Mouse (Mus musculus) ES-Bruce4 (cell line): ENCODE data around the gene Ttc28. TPM values are rescaled to one million over a fixed set of nuclear protein-coding genes. Genes with fewer than 3 reads are reported as not detected.

Source experiments
- H3K27ac ChIP-seq: 2 replicates; pipeline ENCODE4 v1.5.1; 2012; ENCODE audit warnings: low read length, inconsistent platforms; ENCODE audit not compliant: insufficient read depth
- H3K27me3 ChIP-seq: 2 replicates; pipeline ENCODE4 v1.6.1; 2012; ENCODE audit warnings: mild to moderate bottlenecking, low read length, inconsistent platforms; ENCODE audit not compliant: control insufficient read depth, poor library complexity, insufficient read depth, severe bottlenecking
- H3K36me3 ChIP-seq: 2 replicates; pipeline ENCODE4 v1.6.1; 2012; ENCODE audit warnings: inconsistent platforms, mild to moderate bottlenecking, low read length, moderate library complexity; ENCODE audit not compliant: control insufficient read depth, poor library complexity, insufficient read depth, severe bottlenecking
- H3K4me1 ChIP-seq: one replicate; pipeline ENCODE4 v1.8.1; 2011; ENCODE audit warnings: low read length; ENCODE audit not compliant: control insufficient read depth, insufficient read depth
- H3K4me3 ChIP-seq: 2 replicates; pipeline ENCODE4 v1.5.1; 2011; ENCODE audit warnings: low read depth, mild to moderate bottlenecking, low read length
- H3K9ac ChIP-seq: 2 replicates; pipeline ENCODE4 v1.6.1; 2012; ENCODE audit warnings: low read depth, mild to moderate bottlenecking, inconsistent platforms; ENCODE audit not compliant: poor library complexity, severe bottlenecking
- H3K9me3 ChIP-seq: replicated peaks from 2 replicates; pipeline ENCODE4 v1.6.1; 2012; ENCODE audit warnings: mild to moderate bottlenecking, low read length, inconsistent platforms; ENCODE audit not compliant: control insufficient read depth, poor library complexity, insufficient read depth, severe bottlenecking
- CTCF ChIP-seq: IDR thresholded peaks from one replicate; pipeline ENCODE4 v1.8.1; 2011; ENCODE audit warnings: low read depth, low read length
- EP300 ChIP-seq: IDR thresholded peaks from 2 replicates; pipeline ENCODE4 v1.6.1; 2011; ENCODE audit warnings: low read depth, low read length; ENCODE audit not compliant: insufficient read depth
- POLR2A ChIP-seq: IDR thresholded peaks from one replicate; pipeline ENCODE4 v1.8.1; 2011; ENCODE audit warnings: low read length; ENCODE audit not compliant: insufficient read depth
- polyA plus RNA-seq: library from polyadenylated mRNA; stranded (reverse); fragments of >200 nt; gene quantifications from 2 replicates; pipeline ENCODE4 v1.2.4, GENCODE M21; 2011; ENCODE audit warnings: low read depth; ENCODE audit not compliant: missing spikeins, insufficient read depth, insufficient read length

Gene Ttc28
- polyA plus RNA-seq, 1 experiment = 2.5 TPM

DNA sequence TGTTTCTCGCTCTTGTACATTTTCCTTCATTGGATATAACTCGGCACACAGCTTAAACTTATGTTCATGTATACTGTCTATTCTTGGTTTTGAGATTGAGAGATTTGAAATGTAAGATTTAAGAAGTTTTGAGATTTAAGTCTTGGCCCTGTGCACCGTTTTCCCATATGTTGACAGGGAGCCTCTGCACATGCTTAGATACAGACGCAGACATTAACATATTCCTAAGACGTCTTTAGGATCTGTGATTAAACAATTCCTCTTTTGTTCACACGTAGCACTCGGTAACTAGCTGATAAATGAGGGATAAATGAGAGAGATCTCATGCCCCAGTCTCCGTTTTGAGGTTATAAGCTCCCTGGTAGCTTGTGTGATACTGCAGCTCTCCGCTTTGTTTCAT lies 174.8 kb downstream of the Ttc28 start:
- H3K27ac ChIP-seq = no peak overlapping the region
- no peaks in the 10 kb centered on the region for H3K27me3 ChIP-seq
- H3K4me3 ChIP-seq = no peak overlapping the region
- TF ChIP-seq POLR2A (no peak), CTCF (no peak), EP300 (no peak)
- H3K9ac ChIP-seq = no peak overlapping the region
- no peaks in the 10 kb centered on the region for H3K4me1 ChIP-seq
- H3K9me3 ChIP-seq = no peaks in the 10 kb centered on the region
- no peaks in the 10 kb centered on the region for H3K36me3 ChIP-seq

DNA sequence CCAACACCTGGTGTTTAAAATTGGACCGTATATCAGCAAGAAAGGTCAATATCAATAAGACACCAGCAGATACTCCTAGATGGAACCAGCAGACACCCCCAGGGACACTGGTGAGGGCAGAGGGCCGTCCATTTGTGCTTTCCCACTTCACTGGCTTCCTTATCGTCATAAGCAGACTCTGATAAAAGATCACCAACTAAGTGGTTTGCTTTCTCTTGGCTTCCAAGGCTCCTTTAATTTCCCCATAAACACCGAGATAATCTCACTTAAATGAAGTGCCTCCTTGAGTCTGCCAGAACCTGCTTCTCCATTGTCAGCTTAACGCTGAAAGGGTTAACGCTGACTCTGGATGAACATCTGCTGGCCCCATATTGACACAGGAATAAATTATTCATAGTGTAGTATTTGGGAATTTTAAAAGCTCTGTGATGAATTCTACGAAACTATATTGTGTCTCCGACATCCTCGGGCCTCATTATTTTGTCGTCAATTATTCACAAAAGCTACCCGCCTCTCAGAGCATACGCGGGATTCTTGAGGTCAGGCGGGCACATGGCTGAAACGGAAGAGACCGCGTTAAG lies 175.3 kb downstream of the Ttc28 start:
- H3K9ac ChIP-seq = no peak overlapping the region
- H3K27me3 ChIP-seq = no peaks in the 10 kb centered on the region
- H3K9me3 ChIP-seq = no peaks in the 10 kb centered on the region
- H3K4me1 ChIP-seq = no peaks in the 10 kb centered on the region
- no peak overlapping the region for H3K27ac ChIP-seq
- H3K36me3 ChIP-seq = no peaks in the 10 kb centered on the region
- no peak for TF ChIP-seq CTCF
- no peak for TF ChIP-seq POLR2A
- no peak for TF ChIP-seq EP300
- H3K4me3 ChIP-seq = peak overlapping the region; percentile 30

DNA sequence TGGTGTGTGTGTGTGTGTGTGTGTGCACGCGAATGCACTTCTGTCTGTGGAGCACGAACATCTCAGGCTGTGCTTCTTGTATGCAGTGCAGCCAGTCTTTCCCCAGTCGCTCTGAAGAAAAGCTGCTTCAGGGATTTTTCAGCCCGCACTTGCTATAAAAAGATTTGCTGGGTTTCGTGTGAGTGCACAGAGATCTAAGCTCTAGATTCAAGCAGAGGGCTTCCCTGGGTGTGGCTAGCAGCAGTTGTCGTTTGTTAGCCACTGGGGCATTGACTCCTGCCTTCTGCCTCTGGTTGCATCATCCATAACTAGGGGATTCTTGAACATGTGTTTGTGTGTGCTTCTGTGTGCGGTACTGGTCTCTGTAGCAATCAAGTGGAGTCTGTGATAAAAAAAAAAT lies 175.9 kb downstream of the Ttc28 start:
- no peaks in the 10 kb centered on the region for H3K36me3 ChIP-seq
- no peaks in the 10 kb centered on the region for H3K4me1 ChIP-seq
- H3K9ac ChIP-seq = no peak overlapping the region
- H3K4me3 ChIP-seq = peak overlapping the region; percentile 30
- H3K9me3 ChIP-seq = no peaks in the 10 kb centered on the region
- H3K27me3 ChIP-seq = no peaks in the 10 kb centered on the region
- TF ChIP-seq POLR2A = no peak
- no peak for TF ChIP-seq CTCF
- TF ChIP-seq EP300 = no peak
- no peak overlapping the region for H3K27ac ChIP-seq

- Histone ChIP-seq H3K36me3 (no peaks in the 10 kb centered on the region), H3K4me1 (no peaks in the 10 kb centered on the region), H3K27me3 (no peaks in the 10 kb centered on the region), H3K9me3 (no peaks in the 10 kb centered on the region), H3K4me3 (no peak overlapping the region), H3K27ac (no peak overlapping the region), H3K9ac (no peak overlapping the region)
- TF ChIP-seq POLR2A (no peak), EP300 (no peak), CTCF (no peak)
Measured at GRCm38 (mm10) chr5:111057084-111057483, 177.5 kb downstream of the Ttc28 start.

- H3K27me3 ChIP-seq = no peaks in the 10 kb centered on the region
- no peak overlapping the region for H3K27ac ChIP-seq
- H3K4me1 ChIP-seq = no peaks in the 10 kb centered on the region
- H3K4me3 ChIP-seq = no peak overlapping the region
- H3K36me3 ChIP-seq = no peaks in the 10 kb centered on the region
- H3K9ac ChIP-seq = no peak overlapping the region
- no peak for TF ChIP-seq POLR2A
- H3K9me3 ChIP-seq = no peaks in the 10 kb centered on the region
Measured at GRCm38 (mm10) chr5:111058401-111059139, 179.0 kb downstream of the Ttc28 start.

- TF ChIP-seq POLR2A (no peak), EP300 (no peak)
- Histone ChIP-seq H3K9me3 (no peaks in the 10 kb centered on the region), H3K4me1 (no peaks in the 10 kb centered on the region), H3K9ac (no peak overlapping the region), H3K36me3 (no peaks in the 10 kb centered on the region), H3K27ac (no peak overlapping the region), H3K27me3 (no peaks in the 10 kb centered on the region), H3K4me3 (no peak overlapping the region)
Measured at GRCm38 (mm10) chr5:111059140-111059921, 179.7 kb downstream of the Ttc28 start.
